Mouse (Mus musculus) stomach, postnatal 0 days (tissue): Measurements from ENCODE around the gene Rfpl4.

ENCODE experiments used
- CTCF ChIP-seq: IDR thresholded peaks from 2 replicates; pipeline ENCODE4 v1.5.1; 2016; ENCODE audit warnings: antibody characterized with exemption, low read depth, mild to moderate bottlenecking, moderate library complexity
- EP300 ChIP-seq: optimal IDR thresholded peaks from 2 replicates; pipeline ENCODE3; 2016; ENCODE audit warnings: antibody characterized with exemption

DNA sequence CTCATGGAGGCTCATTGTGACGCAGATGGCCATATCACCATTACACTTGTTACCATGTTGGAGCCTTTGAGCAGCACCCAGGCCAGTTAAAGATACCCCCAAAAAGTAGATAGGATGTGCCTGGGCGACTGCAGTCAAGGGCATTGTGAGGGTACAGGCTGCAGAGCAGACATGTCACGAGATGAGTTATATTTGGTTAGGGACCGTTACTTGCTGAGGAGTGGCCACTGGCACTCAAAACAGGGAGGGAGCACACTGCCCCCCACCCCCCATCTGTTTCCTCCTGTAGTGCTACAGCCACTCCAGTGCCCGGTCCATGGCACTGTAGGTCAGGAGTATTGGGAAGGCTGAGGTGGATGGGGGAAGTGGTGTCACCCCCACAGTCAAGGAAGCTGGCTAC is 18.0 kb downstream of the Rfpl4 start:
- TF ChIP-seq EP300 = no peak
- TF ChIP-seq CTCF = no peak
